Mouse (Mus musculus) lung, embryonic 14.5 days (tissue): ENCODE data around the gene Smim27. TPM values are rescaled to one million over a fixed set of nuclear protein-coding genes. Genes with fewer than 3 reads are reported as not detected.

Experiments used
- ATAC-seq: fragments of 200-750 bp; cut with Nextera tagmentation; 2 replicates; pipeline ENCODE4 v1.8.0; 2017; ENCODE audit warnings: mild to moderate bottlenecking, moderate TSS enrichment, moderate library complexity; ENCODE audit not compliant: insufficient read depth
- DNase-seq: peaks from one replicate; pipeline ENCODE4 v3.0.0-alpha.2; 2015
- H3K27ac ChIP-seq: fragments of 300-500 bp; sonication (generic); 2 replicates; pipeline ENCODE4 v1.5.1; 2014; ENCODE audit warnings: low read depth, mild to moderate bottlenecking, moderate library complexity
- H3K27me3 ChIP-seq: fragments of 300-500 bp; sonication (generic); 2 replicates; pipeline ENCODE4 v1.6.1; 2014; ENCODE audit warnings: low read length, control low read depth; ENCODE audit not compliant: insufficient read depth
- H3K36me3 ChIP-seq: fragments of 300-500 bp; sonication (generic); 2 replicates; pipeline ENCODE4 v1.6.1; 2014; ENCODE audit warnings: control low read depth; ENCODE audit not compliant: insufficient read depth
- H3K4me1 ChIP-seq: fragments of 300-500 bp; sonication (generic); 2 replicates; pipeline ENCODE4 v1.6.1; 2014; ENCODE audit warnings: antibody characterized with exemption, control low read depth; ENCODE audit not compliant: insufficient read depth
- H3K4me2 ChIP-seq: fragments of 300-500 bp; sonication (generic); 2 replicates; pipeline ENCODE4 v1.6.1; 2014; ENCODE audit warnings: mild to moderate bottlenecking
- H3K4me3 ChIP-seq: fragments of 300-500 bp; sonication (generic); 2 replicates; pipeline ENCODE4 v1.5.1; 2014; ENCODE audit warnings: low read depth, low read length
- H3K9ac ChIP-seq: fragments of 300-500 bp; sonication (generic); 2 replicates; pipeline ENCODE4 v1.6.1; 2014
- H3K9me3 ChIP-seq: fragments of 300-500 bp; sonication (generic); 2 replicates; pipeline ENCODE4 v1.6.1; 2016; ENCODE audit warnings: low read depth, low read length, control low read depth
- CTCF ChIP-seq: IDR thresholded peaks from 2 replicates; pipeline ENCODE4 v1.5.1; 2016; ENCODE audit warnings: antibody characterized with exemption, low read depth
- WGBS: fragments of 180-500 bp; shearing (Covaris S2); extraction: QIAGEN DNeasy Blood & Tissue Kit; methylation state at CpG from one replicate; pipeline ENCODE4 v1.1.7; 2014; 5-methylcytosine and 5-hydroxymethylcytosine counted together
- polyA plus RNA-seq: library from polyadenylated mRNA; unstranded; fragments of >200 nt; fragmentation: Nextera tagmentation; extraction: Ambion mirVana; gene quantifications from 2 replicates; pipeline ENCODE4 v1.2.1, GENCODE M21; 2014

Smim27 gene
- polyA plus RNA-seq, 1 experiment from 2014 or later, result 24.0 TPM

DNA sequence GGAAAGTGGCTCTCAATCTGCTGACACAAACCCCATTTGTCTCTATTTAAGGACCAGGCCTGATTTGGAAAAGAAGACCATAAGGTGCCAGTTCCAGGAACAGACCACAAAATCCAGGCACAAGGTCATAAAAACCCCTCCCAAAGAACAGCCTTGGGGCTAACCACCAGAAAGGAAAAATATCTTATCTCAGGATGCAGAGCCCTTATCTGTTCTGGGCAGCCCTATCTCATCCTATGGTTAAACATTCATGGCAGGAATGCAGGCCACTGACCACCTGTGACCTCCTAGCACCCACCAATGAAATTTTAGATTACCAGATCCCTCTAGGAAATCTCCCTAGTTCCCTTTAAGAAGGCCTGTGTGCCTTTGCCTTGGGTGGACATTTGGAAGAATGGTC is 40.3 kb downstream of the Smim27 start:
- H3K4me2 ChIP-seq, result no peak overlapping the region
- H3K9me3 ChIP-seq, result no peaks in the 10 kb centered on the region
- no peak overlapping the region for H3K9ac ChIP-seq
- no peak for DNase-seq
- no peak for TF ChIP-seq CTCF
- no peak overlapping the region for H3K27ac ChIP-seq
- H3K36me3 ChIP-seq, result no peaks in the 10 kb centered on the region
- H3K4me3 ChIP-seq, result no peak overlapping the region
- H3K27me3 ChIP-seq, result no peaks in the 10 kb centered on the region
- ATAC-seq, result no peak
- H3K4me1 ChIP-seq, result no peaks in the 10 kb centered on the region

DNA sequence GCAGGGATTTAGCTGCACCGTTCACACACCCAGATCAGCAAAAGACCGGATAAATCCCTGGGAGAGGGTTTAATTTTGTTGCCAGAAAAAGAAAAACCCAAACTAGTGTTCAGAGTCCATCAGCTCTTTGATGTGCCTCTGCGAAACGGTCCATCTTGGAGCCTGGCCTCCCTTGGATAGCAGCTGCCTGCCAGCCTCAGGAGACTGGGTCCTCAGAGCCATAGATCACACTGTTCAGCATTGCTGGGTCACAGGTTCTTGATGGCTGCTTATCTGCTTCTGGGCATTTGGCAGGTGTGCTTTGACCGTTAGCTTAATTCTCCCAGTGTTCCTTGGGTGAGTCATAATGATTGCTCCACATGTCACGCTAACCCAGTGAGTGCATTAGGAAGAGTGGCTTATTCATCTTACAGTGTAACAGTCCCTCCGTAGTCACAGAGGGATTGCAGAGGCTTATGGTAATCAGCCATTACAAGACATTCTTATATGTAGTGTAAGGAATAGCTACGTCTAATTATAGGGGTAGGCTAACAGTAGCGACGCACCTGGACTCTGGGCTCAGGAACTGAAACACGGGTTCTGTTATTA is 41.5 kb downstream of the Smim27 start:
- H3K27ac ChIP-seq, result no peak overlapping the region
- no peak overlapping the region for H3K4me2 ChIP-seq
- H3K36me3 ChIP-seq, result no peaks in the 10 kb centered on the region
- no peaks in the 10 kb centered on the region for H3K4me1 ChIP-seq
- DNase-seq, result no peak
- no peak overlapping the region for H3K4me3 ChIP-seq
- no peak for TF ChIP-seq CTCF
- WGBS, result 66% methylated on average over 11 of the region's 11 CpGs
- no peak overlapping the region for H3K9ac ChIP-seq
- H3K27me3 ChIP-seq, result no peaks in the 10 kb centered on the region
- H3K9me3 ChIP-seq, result no peaks in the 10 kb centered on the region
- no peak for ATAC-seq

DNA sequence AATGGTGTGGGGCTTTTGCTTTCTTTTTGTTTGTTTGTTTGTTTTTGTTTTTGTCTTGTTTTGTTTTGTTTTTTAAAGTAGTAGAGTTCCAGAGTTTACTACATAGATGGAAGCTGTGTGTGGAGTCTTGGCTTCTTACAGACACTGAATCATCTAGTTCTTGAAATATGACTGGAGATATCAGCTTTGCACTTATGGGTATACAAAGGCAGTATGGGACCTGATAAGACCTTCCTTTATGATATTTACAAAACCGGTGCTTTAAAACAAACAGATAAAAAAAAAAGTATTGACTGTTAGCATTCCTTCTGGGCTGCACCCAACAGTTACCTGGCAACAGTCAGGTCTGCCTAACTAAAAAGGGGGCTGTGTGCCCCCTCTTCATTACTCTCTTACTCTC is 42.8 kb downstream of the Smim27 start:
- no peak for TF ChIP-seq CTCF
- no peak for DNase-seq
- Histone ChIP-seq H3K27ac (no peak overlapping the region), H3K36me3 (no peaks in the 10 kb centered on the region), H3K4me2 (no peak overlapping the region), H3K9me3 (no peaks in the 10 kb centered on the region), H3K4me3 (no peak overlapping the region), H3K9ac (no peak overlapping the region), H3K4me1 (no peaks in the 10 kb centered on the region), H3K27me3 (no peaks in the 10 kb centered on the region)
- no peak for ATAC-seq
- 44% methylated on average over 1 of the region's 1 CpGs for WGBS

DNA sequence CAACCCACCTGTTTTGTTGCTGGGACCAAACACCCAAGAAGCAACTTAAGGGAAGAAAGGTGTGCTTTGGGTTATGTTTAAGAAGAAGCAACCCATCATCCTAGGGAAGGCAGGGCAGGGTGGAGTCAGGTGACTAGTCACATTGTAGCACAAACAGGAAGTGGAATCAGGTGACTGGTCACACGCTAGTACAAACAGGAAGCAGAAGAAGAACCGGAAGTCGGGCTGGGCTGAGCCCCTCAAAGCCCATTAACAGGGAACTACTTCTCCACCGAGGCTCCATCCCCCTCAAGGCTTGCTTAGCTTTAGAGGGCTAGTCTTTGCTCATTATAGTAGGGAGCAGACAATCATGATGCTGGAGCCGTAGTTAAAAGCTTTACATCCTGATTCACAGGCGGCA is 43.6 kb downstream of the Smim27 start:
- WGBS, result 79% methylated on average over 6 of the region's 6 CpGs
- Histone ChIP-seq H3K36me3 (no peaks in the 10 kb centered on the region), H3K4me3 (no peak overlapping the region), H3K9ac (no peak overlapping the region), H3K27me3 (no peaks in the 10 kb centered on the region), H3K9me3 (no peaks in the 10 kb centered on the region), H3K4me2 (no peak overlapping the region), H3K27ac (no peak overlapping the region), H3K4me1 (no peaks in the 10 kb centered on the region)
- TF ChIP-seq CTCF, result no peak
- ATAC-seq (no peak), DNase-seq (no peak)

DNA sequence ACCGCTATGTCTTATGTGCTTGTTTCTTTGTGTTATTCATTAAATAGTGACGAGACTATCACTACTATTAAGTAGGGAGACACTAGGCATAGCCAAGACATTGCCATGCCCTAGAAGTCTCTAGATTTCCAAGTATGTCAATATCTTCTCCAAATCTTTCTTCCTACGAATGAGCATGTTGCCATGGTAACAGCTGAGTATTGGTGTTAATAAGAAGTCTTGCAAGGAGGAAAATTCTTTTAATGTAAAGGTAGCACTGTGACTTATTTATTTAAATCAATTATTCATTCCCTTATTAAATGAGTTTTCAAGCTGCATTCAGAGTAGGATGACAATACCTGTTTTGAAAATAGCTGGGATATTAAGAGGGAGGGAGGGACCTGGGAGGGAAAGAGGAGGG is 48.0 kb downstream of the Smim27 start:
- no peak for ATAC-seq
- Histone ChIP-seq H3K4me1 (no peaks in the 10 kb centered on the region), H3K27ac (no peak overlapping the region), H3K9me3 (no peaks in the 10 kb centered on the region), H3K36me3 (no peaks in the 10 kb centered on the region), H3K9ac (no peak overlapping the region), H3K27me3 (no peaks in the 10 kb centered on the region), H3K4me3 (no peak overlapping the region), H3K4me2 (no peak overlapping the region)
- WGBS, result 67% methylated on average over 3 of the region's 3 CpGs
- DNase-seq, result no peak
- no peak for TF ChIP-seq CTCF

Other genes with a start within 250 kb of the Smim27 start
- gene Aco1, start 126.5 kb upstream of the Smim27 start, polyA plus RNA-seq, result 60.1 and 63.4 TPM in 2 replicates
- gene Ddx58, start 29.8 kb upstream of the Smim27 start, polyA plus RNA-seq, result 7.6 and 9.2 TPM in 2 replicates
- 49.3 and 50.6 TPM in 2 replicates for gene Topors, start 271 bp downstream of the Smim27 start, polyA plus RNA-seq
- gene Ndufb6, start 9.8 kb downstream of the Smim27 start, polyA plus RNA-seq, result 284 and 295 TPM in 2 replicates
- 0.65 and 0.80 TPM in 2 replicates for gene Tmem215, start 202.6 kb downstream of the Smim27 start, polyA plus RNA-seq